Mouse (Mus musculus): Measurements from ENCODE around the gene Rps18.

- peak; percentile 52 for TF ChIP-seq CTCF (IDR thresholded peaks at IDR 0.05; ENCODE audit: low read depth)
- TF ChIP-seq EP300 (IDR thresholded peaks at IDR 0.05; ENCODE audit: low read depth): no peak
These were observed 45.3 kb downstream of the Rps18 start for GRCm38 (mm10) chr17:33910346-33911051.

Measured in liver, embryonic 14.5 days (tissue).